Mouse (Mus musculus) midbrain, embryonic 14.5 days (tissue): Measurements from ENCODE around the gene Adcy3. TPM values are rescaled to one million over a fixed set of nuclear protein-coding genes. Genes with fewer than 3 reads are reported as not detected.
"Not testable (repeated sequence)": the region's sequence is repeated elsewhere in the genome, so short reads cannot be mapped to it uniquely, and the experiment has no call there.

Experiments
- ATAC-seq: fragments of 200-750 bp; cut with Nextera tagmentation; 2 replicates; pipeline ENCODE4 v1.8.0; 2017; ENCODE audit warnings: moderate number of reproducible peaks, moderate library complexity; ENCODE audit not compliant: low FRiP score, low TSS enrichment
- DNase-seq: peaks from one replicate; pipeline ENCODE4 v3.0.0-alpha.2; 2015
- H3K27ac ChIP-seq: fragments of 300-500 bp; sonication (generic); replicated peaks from 2 replicates; pipeline ENCODE4 v1.5.1; 2014; ENCODE audit warnings: mild to moderate bottlenecking, low read depth, low read length, moderate library complexity
- H3K27me3 ChIP-seq: fragments of 300-500 bp; sonication (generic); 2 replicates; pipeline ENCODE4 v1.6.1; 2014; ENCODE audit warnings: low read length, control low read depth, mixed read lengths; ENCODE audit not compliant: control insufficient read depth, insufficient read depth
- H3K36me3 ChIP-seq: fragments of 300-500 bp; sonication (generic); 2 replicates; pipeline ENCODE4 v1.6.1; 2014; ENCODE audit warnings: low read length, control low read depth; ENCODE audit not compliant: control insufficient read depth, insufficient read depth
- H3K4me1 ChIP-seq: fragments of 300-500 bp; sonication (generic); 2 replicates; pipeline ENCODE4 v1.6.1; 2014; ENCODE audit warnings: mild to moderate bottlenecking, antibody characterized with exemption, low read length, control low read depth; ENCODE audit not compliant: control insufficient read depth, insufficient read depth
- H3K4me2 ChIP-seq: fragments of 300-500 bp; sonication (generic); 2 replicates; pipeline ENCODE4 v1.6.1; 2014; ENCODE audit warnings: mild to moderate bottlenecking, low read length, moderate library complexity
- H3K4me3 ChIP-seq: fragments of 300-500 bp; sonication (generic); replicated peaks from 2 replicates; pipeline ENCODE4 v1.5.1; 2014; ENCODE audit warnings: low read depth, low read length
- H3K9ac ChIP-seq: fragments of 300-500 bp; sonication (generic); replicated peaks from 2 replicates; pipeline ENCODE4 v1.6.1; 2014; ENCODE audit warnings: mild to moderate bottlenecking, low read length, moderate library complexity
- H3K9me3 ChIP-seq: fragments of 300-500 bp; sonication (generic); 2 replicates; pipeline ENCODE4 v1.6.1; 2016; ENCODE audit warnings: low read length, control low read depth, mixed read lengths; ENCODE audit not compliant: control insufficient read depth
- WGBS: fragments of 180-500 bp; shearing (Covaris S2); extraction: QIAGEN DNeasy Blood & Tissue Kit; methylation state at CpG from one replicate; pipeline ENCODE4 v1.1.7; 2014; 5-methylcytosine and 5-hydroxymethylcytosine counted together
- polyA plus RNA-seq: library from polyadenylated mRNA; unstranded; fragments of >200 nt; fragmentation: Nextera tagmentation; extraction: Ambion mirVana; gene quantifications from 2 replicates; pipeline ENCODE4 v1.2.1, GENCODE M21; 2014

Adcy3 gene
- polyA plus RNA-seq, 1 experiment from 2014 or later, result 9.6 TPM

- not testable (repeated sequence) for H3K27me3 ChIP-seq, H3K4me2 ChIP-seq, ATAC-seq, H3K9ac ChIP-seq, H3K27ac ChIP-seq, DNase-seq, H3K36me3 ChIP-seq, H3K4me3 ChIP-seq, H3K9me3 ChIP-seq, H3K4me1 ChIP-seq
- 80% methylated on average over 8 of the region's 8 CpGs for WGBS
These were observed 107.4 kb downstream of the Adcy3 start for GRCm38 (mm10) chr12:4240281-4240680.

DNA sequence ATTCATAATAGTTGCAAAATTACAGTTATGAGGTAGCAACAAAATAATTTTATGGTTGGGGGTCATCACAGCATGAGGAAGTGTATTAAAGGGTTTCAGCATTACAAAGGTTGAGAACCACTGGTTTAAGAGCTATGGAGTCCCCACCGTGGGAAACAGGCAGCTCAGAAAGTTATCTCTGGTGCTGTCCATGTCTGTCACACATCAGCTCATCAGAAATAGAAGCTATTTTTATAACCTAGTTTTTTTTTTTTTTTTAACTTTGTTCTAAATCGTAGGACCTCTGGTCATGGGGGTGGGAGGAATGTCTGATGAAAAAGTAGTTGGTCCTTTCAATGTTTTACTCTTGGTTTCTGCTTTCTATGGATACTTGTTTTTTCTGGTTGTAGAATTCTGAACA, 110.9 kb downstream of the Adcy3 start:
- Histone ChIP-seq H3K4me3 (no peak overlapping the region), H3K4me2 (no peak overlapping the region), H3K9ac (no peak overlapping the region), H3K27me3 (no peaks in the 10 kb centered on the region), H3K9me3 (no peaks in the 10 kb centered on the region), H3K27ac (no peak overlapping the region), H3K4me1 (no peaks in the 10 kb centered on the region), H3K36me3 (peaks cover 7% of the 10 kb centered on the region; the same call in 1 of the 2 replicates)
- 82% methylated on average over 2 of the region's 2 CpGs for WGBS
- ATAC-seq, result no peak
- no peak for DNase-seq

DNA sequence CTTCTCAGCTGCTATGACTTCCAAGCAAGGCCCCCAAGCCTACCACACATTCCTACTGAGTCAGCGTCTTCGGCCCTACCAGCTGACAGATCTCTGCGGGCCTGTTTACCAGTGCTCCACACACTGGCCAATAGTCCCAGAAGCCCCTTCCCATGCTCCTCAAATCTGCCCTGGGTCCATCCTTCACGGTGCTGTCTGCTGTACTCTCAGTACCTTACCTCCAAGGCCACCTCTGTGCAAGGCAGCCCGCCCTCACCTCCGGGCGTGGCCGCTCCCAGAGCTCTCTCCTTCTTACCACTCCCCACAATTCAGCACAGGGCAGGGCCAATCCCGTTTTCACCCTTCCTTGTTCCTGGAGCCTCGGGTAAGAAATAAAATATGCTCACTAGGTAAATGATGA, 112.8 kb downstream of the Adcy3 start:
- ATAC-seq (no peak), DNase-seq (no peak)
- H3K4me2 ChIP-seq, result no peak overlapping the region
- H3K4me1 ChIP-seq, result no peaks in the 10 kb centered on the region
- no peak overlapping the region for H3K27ac ChIP-seq
- WGBS, result 88% methylated on average over 10 of the region's 10 CpGs
- no peak overlapping the region for H3K9ac ChIP-seq
- H3K9me3 ChIP-seq, result no peaks in the 10 kb centered on the region
- H3K36me3 ChIP-seq, result peaks cover 12% of the 10 kb centered on the region
- no peak overlapping the region for H3K4me3 ChIP-seq
- H3K27me3 ChIP-seq, result no peaks in the 10 kb centered on the region

DNA sequence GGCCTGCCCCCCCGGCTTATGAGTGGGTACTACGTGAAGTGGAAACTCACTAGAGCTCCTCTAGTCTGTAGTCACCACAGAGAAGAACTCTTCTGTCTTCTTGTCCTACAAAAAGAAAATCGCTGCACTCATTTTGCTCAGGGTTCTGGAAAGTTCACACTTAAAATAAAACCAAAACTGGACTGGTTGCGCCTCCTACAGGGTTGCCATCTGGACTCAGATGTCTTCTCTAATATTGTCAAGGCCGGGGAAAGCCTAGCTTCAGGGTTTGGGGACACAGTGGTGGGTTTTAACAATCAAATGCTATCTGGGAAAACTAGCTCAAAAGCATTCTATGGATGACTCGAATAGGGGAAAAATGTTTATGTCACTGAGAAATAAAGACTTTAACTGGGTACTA, 116.9 kb downstream of the Adcy3 start:
- H3K9ac ChIP-seq, result no peak overlapping the region
- DNase-seq, result no peak
- H3K27me3 ChIP-seq, result no peaks in the 10 kb centered on the region
- no peaks in the 10 kb centered on the region for H3K4me1 ChIP-seq
- H3K9me3 ChIP-seq, result no peaks in the 10 kb centered on the region
- 86% methylated on average over 6 of the region's 6 CpGs for WGBS
- H3K4me2 ChIP-seq, result no peak overlapping the region
- no peak overlapping the region for H3K4me3 ChIP-seq
- no peak overlapping the region for H3K27ac ChIP-seq
- peaks cover 37% of the 10 kb centered on the region for H3K36me3 ChIP-seq
- no peak for ATAC-seq

- Histone ChIP-seq H3K9me3 (no peaks in the 10 kb centered on the region), H3K4me1 (no peaks in the 10 kb centered on the region), H3K27me3 (no peaks in the 10 kb centered on the region), H3K9ac (no peak overlapping the region), H3K27ac (no peak overlapping the region), H3K4me2 (no peak overlapping the region), H3K4me3 (no peak overlapping the region), H3K36me3 (peaks cover 34% of the 10 kb centered on the region)
- no peak for ATAC-seq
- 91% methylated on average over 16 of the region's 16 CpGs for WGBS
- no peak for DNase-seq
These were observed 120.1 kb downstream of the Adcy3 start for GRCm38 (mm10) chr12:4252742-4253655.

Other genes starting within 250 kb of the Adcy3 start
- 4.5 and 5.4 TPM in 2 replicates for gene Pomc, start 178.2 kb upstream of the Adcy3 start, polyA plus RNA-seq
- 33.6 and 41.4 TPM in 2 replicates for gene Efr3b, start 94.2 kb upstream of the Adcy3 start, polyA plus RNA-seq
- 16.0 and 20.1 TPM in 2 replicates for gene Dnajc27, start 50.5 kb upstream of the Adcy3 start, polyA plus RNA-seq
- gene Ptrhd1, start 100.9 kb downstream of the Adcy3 start, polyA plus RNA-seq, result 6.1 and 6.2 TPM in 2 replicates
- 7.2 and 9.3 TPM in 2 replicates for gene Cenpo, start 101.2 kb downstream of the Adcy3 start, polyA plus RNA-seq